Mouse (Mus musculus): ENCODE measurements around the gene D6Wsu163e. TPM values are rescaled to one million over a fixed set of nuclear protein-coding genes. Genes with fewer than 3 reads are reported as not detected.

The D6Wsu163e gene
- polyA plus RNA-seq, 1 experiment from 2014 or later = 14.9 TPM

- no peaks in the 10 kb centered on the region for H3K27me3 ChIP-seq (ENCODE audit: low read depth, poor library complexity, severe bottlenecking)
- 90% methylated on average over 8 of the region's 8 CpGs for WGBS
- H3K36me3 ChIP-seq = peaks cover 13% of the 10 kb centered on the region; the same call in 1 of the 2 replicates
- no peaks in the 10 kb centered on the region for H3K9me3 ChIP-seq (replicated peaks)
- no peak for DNase-seq (ENCODE audit: low spot score)
- no peak overlapping the region for H3K27ac ChIP-seq
- H3K4me3 ChIP-seq = no peak overlapping the region
- no peaks in the 10 kb centered on the region for H3K4me1 ChIP-seq
Observed at GRCm38 (mm10) chr6:126961371-126962018, 21.7 kb downstream of the D6Wsu163e start.

GRCm38 (mm10) chr6:126962709-126963108 lies 22.9 kb downstream of the D6Wsu163e start:
- Histone ChIP-seq H3K36me3 (peaks cover 3% of the 10 kb centered on the region; the same call in 1 of the 2 replicates), H3K27ac (no peak overlapping the region), H3K4me3 (no peak overlapping the region), H3K27me3 (ENCODE audit: low read depth, poor library complexity, severe bottlenecking) (no peaks in the 10 kb centered on the region), H3K9me3 (replicated peaks) (no peaks in the 10 kb centered on the region), H3K4me1 (no peaks in the 10 kb centered on the region)
- 86% methylated on average over 5 of the region's 5 CpGs for WGBS
- no peak for DNase-seq (ENCODE audit: low spot score)

- H3K9me3 ChIP-seq (replicated peaks) = no peaks in the 10 kb centered on the region
- no peak overlapping the region for H3K27ac ChIP-seq
- no peaks in the 10 kb centered on the region for H3K27me3 ChIP-seq (ENCODE audit: low read depth, poor library complexity, severe bottlenecking)
- H3K36me3 ChIP-seq = peaks cover 3% of the 10 kb centered on the region; the same call in 1 of the 2 replicates
- no peaks in the 10 kb centered on the region for H3K4me1 ChIP-seq
- DNase-seq (ENCODE audit: low spot score) = no peak
- H3K4me3 ChIP-seq = no peak overlapping the region
- WGBS = 92% methylated on average over 9 of the region's 9 CpGs
Observed at GRCm38 (mm10) chr6:126963426-126963825, 23.7 kb downstream of the D6Wsu163e start.

GRCm38 (mm10) chr6:126966241-126967026 lies 26.7 kb downstream of the D6Wsu163e start:
- 92% methylated on average over 14 of the region's 14 CpGs for WGBS
- Histone ChIP-seq H3K27ac (no peak overlapping the region), H3K4me1 (peaks cover 5% of the 10 kb centered on the region; the same call in 1 of the 2 replicates), H3K4me3 (no peak overlapping the region), H3K9me3 (replicated peaks) (no peaks in the 10 kb centered on the region), H3K27me3 (ENCODE audit: low read depth, poor library complexity, severe bottlenecking) (no peaks in the 10 kb centered on the region), H3K36me3 (peaks cover 3% of the 10 kb centered on the region; the same call in 1 of the 2 replicates)
- no peak for DNase-seq (ENCODE audit: low spot score)

- Histone ChIP-seq H3K4me1 (no peaks in the 10 kb centered on the region), H3K27ac (no peak overlapping the region), H3K27me3 (ENCODE audit: low read depth, poor library complexity, severe bottlenecking) (no peaks in the 10 kb centered on the region), H3K4me3 (no peak overlapping the region), H3K36me3 (no peaks in the 10 kb centered on the region), H3K9me3 (replicated peaks) (no peaks in the 10 kb centered on the region)
- no peak for DNase-seq (ENCODE audit: low spot score)
- 69% methylated on average over 5 of the region's 5 CpGs for WGBS
Observed at GRCm38 (mm10) chr6:126981539-126982234, 41.9 kb downstream of the D6Wsu163e start.

GRCm38 (mm10) chr6:126993676-126994075 lies 53.9 kb downstream of the D6Wsu163e start:
- DNase-seq (ENCODE audit: low spot score) = no peak
- Histone ChIP-seq H3K36me3 (no peaks in the 10 kb centered on the region), H3K4me1 (no peaks in the 10 kb centered on the region), H3K4me3 (no peak overlapping the region), H3K27me3 (ENCODE audit: low read depth, poor library complexity, severe bottlenecking) (no peaks in the 10 kb centered on the region), H3K9me3 (replicated peaks) (no peaks in the 10 kb centered on the region), H3K27ac (no peak overlapping the region)
- WGBS = 71% methylated on average over 2 of the region's 2 CpGs

GRCm38 (mm10) chr6:126995494-126995893 lies 55.7 kb downstream of the D6Wsu163e start:
- Histone ChIP-seq H3K4me1 (no peaks in the 10 kb centered on the region), H3K4me3 (no peak overlapping the region)
- 87% methylated on average over 3 of the region's 3 CpGs for WGBS

GRCm38 (mm10) chr6:126996399-126996798 lies 56.6 kb downstream of the D6Wsu163e start:
- Histone ChIP-seq H3K27me3 (ENCODE audit: low read depth, poor library complexity, severe bottlenecking) (no peaks in the 10 kb centered on the region), H3K36me3 (no peaks in the 10 kb centered on the region), H3K9me3 (replicated peaks) (no peaks in the 10 kb centered on the region), H3K27ac (no peak overlapping the region), H3K4me1 (no peaks in the 10 kb centered on the region), H3K4me3 (no peak overlapping the region)
- WGBS = 84% methylated on average over 5 of the region's 5 CpGs
- no peak for DNase-seq (ENCODE audit: low spot score)

More at GRCm38 (mm10) chr6:126995494-126995893, 55.7 kb downstream of the D6Wsu163e start:
- no peak for DNase-seq (ENCODE audit: low spot score)
- H3K27ac ChIP-seq = no peak overlapping the region
- no peaks in the 10 kb centered on the region for H3K9me3 ChIP-seq (replicated peaks)
- no peaks in the 10 kb centered on the region for H3K27me3 ChIP-seq (ENCODE audit: low read depth, poor library complexity, severe bottlenecking)
- H3K36me3 ChIP-seq = no peaks in the 10 kb centered on the region

- no peaks in the 10 kb centered on the region for H3K4me1 ChIP-seq
- 93% methylated on average over 3 of the region's 3 CpGs for WGBS
- H3K4me3 ChIP-seq = no peak overlapping the region
- no peak for DNase-seq (ENCODE audit: low spot score)
- H3K36me3 ChIP-seq = no peaks in the 10 kb centered on the region
- H3K27ac ChIP-seq = no peak overlapping the region
- no peaks in the 10 kb centered on the region for H3K9me3 ChIP-seq (replicated peaks)
- H3K27me3 ChIP-seq (ENCODE audit: low read depth, poor library complexity, severe bottlenecking) = no peaks in the 10 kb centered on the region
Observed at GRCm38 (mm10) chr6:127005646-127006045, 65.9 kb downstream of the D6Wsu163e start.

- no peaks in the 10 kb centered on the region for H3K9me3 ChIP-seq (replicated peaks)
- no peak overlapping the region for H3K4me3 ChIP-seq
- 86% methylated on average over 3 of the region's 3 CpGs for WGBS
- H3K36me3 ChIP-seq = no peaks in the 10 kb centered on the region
- DNase-seq (ENCODE audit: low spot score) = no peak
- H3K27ac ChIP-seq = no peak overlapping the region
- H3K27me3 ChIP-seq (ENCODE audit: low read depth, poor library complexity, severe bottlenecking) = no peaks in the 10 kb centered on the region
- no peaks in the 10 kb centered on the region for H3K4me1 ChIP-seq
Observed at GRCm38 (mm10) chr6:127006551-127006950, 66.8 kb downstream of the D6Wsu163e start.

GRCm38 (mm10) chr6:127010021-127010420 lies 70.3 kb downstream of the D6Wsu163e start:
- Histone ChIP-seq H3K27me3 (ENCODE audit: low read depth, poor library complexity, severe bottlenecking) (no peaks in the 10 kb centered on the region), H3K27ac (no peak overlapping the region), H3K9me3 (replicated peaks) (no peaks in the 10 kb centered on the region), H3K4me1 (no peaks in the 10 kb centered on the region; the same call in 1 of the 2 replicates), H3K36me3 (no peaks in the 10 kb centered on the region), H3K4me3 (no peak overlapping the region)
- DNase-seq (ENCODE audit: low spot score) = no peak
- 91% methylated on average over 13 of the region's 13 CpGs for WGBS

GRCm38 (mm10) chr6:127011947-127012535 lies 72.3 kb downstream of the D6Wsu163e start:
- no peak for DNase-seq (ENCODE audit: low spot score)
- Histone ChIP-seq H3K27ac (no peak overlapping the region), H3K4me1 (no peaks in the 10 kb centered on the region; the same call in 1 of the 2 replicates), H3K4me3 (no peak overlapping the region), H3K27me3 (ENCODE audit: low read depth, poor library complexity, severe bottlenecking) (no peaks in the 10 kb centered on the region), H3K9me3 (replicated peaks) (no peaks in the 10 kb centered on the region), H3K36me3 (no peaks in the 10 kb centered on the region)
- 88% methylated on average over 13 of the region's 13 CpGs for WGBS

Measured in limb, embryonic 10.5 days (tissue).